Mouse (Mus musculus) cerebellum, adult (tissue): ENCODE measurements around the gene Galnt17.

Experiments
- ATAC-seq: cut with Nextera tagmentation; 2 replicates; pipeline ENCODE4 v1.9.2; 2017; ENCODE audit warnings: mild to moderate bottlenecking, moderate library complexity, mixed read lengths; ENCODE audit not compliant: insufficient number of reproducible peaks, low FRiP score, low TSS enrichment

Galnt17 gene

GRCm38 (mm10) chr5:131308397-131308796, at the start of gene Galnt17:
TSS of gene Galnt17 (minus strand) at chr5:131308497.
- no peak for ATAC-seq

- ATAC-seq = no peak
Observed at GRCm38 (mm10) chr5:131334536-131334935, 26.2 kb upstream of the Galnt17 start.

- no peak for ATAC-seq
Observed at GRCm38 (mm10) chr5:131321286-131321685, 13.0 kb upstream of the Galnt17 start.

- ATAC-seq = no peak
Observed at GRCm38 (mm10) chr5:131319605-131320004, 11.3 kb upstream of the Galnt17 start.

GRCm38 (mm10) chr5:131319141-131319540, 10.8 kb upstream of the Galnt17 start:
- ATAC-seq = no peak

GRCm38 (mm10) chr5:131315016-131315415, 6.7 kb upstream of the Galnt17 start:
- ATAC-seq = no peak

GRCm38 (mm10) chr5:131307656-131308151, 593 bp downstream of the Galnt17 start:
- ATAC-seq = peak; percentile 76

- peak; percentile 72 for ATAC-seq
Observed at GRCm38 (mm10) chr5:131306908-131307655, 1.2 kb downstream of the Galnt17 start.

- no peak for ATAC-seq
Observed at GRCm38 (mm10) chr5:131306321-131306907, 1.9 kb downstream of the Galnt17 start.

- ATAC-seq = no peak
Observed at GRCm38 (mm10) chr5:131305223-131305622, 3.1 kb downstream of the Galnt17 start.

- ATAC-seq = no peak
Observed at GRCm38 (mm10) chr5:131301526-131301925, 6.8 kb downstream of the Galnt17 start.

GRCm38 (mm10) chr5:131293726-131294449, 14.4 kb downstream of the Galnt17 start:
- no peak for ATAC-seq

GRCm38 (mm10) chr5:131287091-131287490, 21.2 kb downstream of the Galnt17 start:
- no peak for ATAC-seq

- no peak for ATAC-seq
Observed at GRCm38 (mm10) chr5:131286680-131287079, 21.6 kb downstream of the Galnt17 start.

GRCm38 (mm10) chr5:131280349-131280748, 27.9 kb downstream of the Galnt17 start:
- no peak for ATAC-seq

GRCm38 (mm10) chr5:131279286-131279685, 29.0 kb downstream of the Galnt17 start:
- no peak for ATAC-seq

- no peak for ATAC-seq
Observed at GRCm38 (mm10) chr5:131277227-131277626, 31.1 kb downstream of the Galnt17 start.

GRCm38 (mm10) chr5:131266291-131266690, 42.0 kb downstream of the Galnt17 start:
- no peak for ATAC-seq

GRCm38 (mm10) chr5:131264145-131264544, 44.2 kb downstream of the Galnt17 start:
- no peak for ATAC-seq

GRCm38 (mm10) chr5:131250701-131251636, 57.3 kb downstream of the Galnt17 start:
- ATAC-seq = no peak; the same call in 1 of the 2 replicates
